Mouse (Mus musculus) retina, postnatal 1 day (tissue): ENCODE measurements around the gene Cdc42bpb.

Experiments
- DNase-seq: peaks from one replicate; pipeline ENCODE4 v3.0.0-alpha.2; 2012

The Cdc42bpb gene

DNA sequence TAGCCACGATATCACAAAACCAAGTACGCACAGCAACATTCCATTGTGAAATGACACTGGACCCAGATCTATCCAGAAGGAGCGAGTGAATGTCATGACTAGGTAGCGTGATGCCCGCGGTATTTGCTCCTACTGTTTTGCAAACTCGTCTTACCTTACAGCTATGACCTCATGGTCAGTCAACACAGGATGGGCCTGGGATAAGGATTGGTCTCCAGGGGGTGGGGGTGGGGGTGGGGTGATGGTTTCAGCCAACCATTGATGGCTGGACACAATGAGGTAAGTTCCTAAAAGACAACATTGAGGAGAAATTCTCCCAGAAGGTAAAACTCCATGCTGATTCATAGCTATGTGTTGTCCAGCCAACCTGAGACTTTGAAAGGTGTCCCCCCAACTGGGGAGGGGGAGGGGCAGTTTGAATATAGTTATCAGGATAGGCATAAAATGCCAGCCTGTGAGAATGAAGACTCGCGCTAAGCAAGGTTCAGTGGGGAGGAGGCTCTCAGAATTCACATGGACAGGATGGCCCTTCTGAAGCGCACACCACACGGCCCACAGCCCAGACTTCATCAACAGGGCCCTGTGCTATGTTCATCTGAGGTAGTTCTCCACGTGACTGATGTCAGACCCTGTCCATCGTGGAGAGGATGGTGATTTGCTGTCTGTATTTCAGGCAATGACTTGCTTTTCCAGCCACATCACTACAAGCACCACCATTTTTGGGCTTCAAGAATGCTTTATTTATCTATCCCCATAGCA lies 8.5 kb upstream of the Cdc42bpb start:
- DNase-seq, result no peak

DNA sequence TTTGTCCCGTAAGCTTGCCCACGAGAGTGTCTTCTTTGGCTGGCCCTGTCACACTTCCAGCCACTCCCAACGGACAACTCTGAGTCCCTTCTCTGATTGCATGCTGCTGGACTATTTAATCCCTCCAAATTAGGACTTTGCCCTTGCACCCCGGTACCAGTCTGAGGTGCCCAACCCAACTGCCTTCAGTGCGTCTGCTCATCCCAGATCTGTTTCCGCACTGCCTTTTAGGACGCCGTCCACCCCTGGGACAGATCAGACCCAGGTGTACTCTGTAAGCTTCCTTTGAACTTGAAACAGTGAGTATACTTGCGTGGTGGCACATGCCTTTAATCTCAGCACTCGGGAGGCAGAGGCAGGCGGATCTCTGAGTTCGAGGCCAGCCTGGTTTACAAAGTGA lies 1.3 kb upstream of the Cdc42bpb start:
- no peak for DNase-seq

DNA sequence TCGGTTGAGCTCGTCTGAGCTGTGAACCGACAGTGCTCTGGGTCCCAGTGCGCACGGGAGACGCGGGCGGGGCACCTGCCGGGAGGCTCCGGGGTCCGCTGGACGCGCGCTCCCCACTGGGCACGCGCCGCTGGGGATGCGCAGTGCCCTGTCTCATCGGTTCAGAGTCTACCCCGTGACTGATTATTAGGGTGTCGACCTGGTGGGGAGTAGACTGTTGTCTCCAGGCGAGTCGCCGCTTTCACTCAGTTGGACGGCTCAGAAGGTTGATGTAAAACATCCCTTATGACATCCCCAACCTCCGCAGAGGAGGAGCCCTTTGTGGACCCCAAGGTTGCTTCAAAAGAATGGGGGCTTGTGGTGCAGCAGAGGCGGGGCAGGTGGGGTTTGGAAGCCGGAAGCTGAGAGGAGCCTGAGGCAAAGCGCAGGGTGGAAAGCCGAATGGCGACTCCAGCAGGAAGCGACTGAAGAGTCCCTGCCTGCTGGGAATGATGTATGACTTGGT lies 520 bp upstream of the Cdc42bpb start:
- DNase-seq, result no peak

DNA sequence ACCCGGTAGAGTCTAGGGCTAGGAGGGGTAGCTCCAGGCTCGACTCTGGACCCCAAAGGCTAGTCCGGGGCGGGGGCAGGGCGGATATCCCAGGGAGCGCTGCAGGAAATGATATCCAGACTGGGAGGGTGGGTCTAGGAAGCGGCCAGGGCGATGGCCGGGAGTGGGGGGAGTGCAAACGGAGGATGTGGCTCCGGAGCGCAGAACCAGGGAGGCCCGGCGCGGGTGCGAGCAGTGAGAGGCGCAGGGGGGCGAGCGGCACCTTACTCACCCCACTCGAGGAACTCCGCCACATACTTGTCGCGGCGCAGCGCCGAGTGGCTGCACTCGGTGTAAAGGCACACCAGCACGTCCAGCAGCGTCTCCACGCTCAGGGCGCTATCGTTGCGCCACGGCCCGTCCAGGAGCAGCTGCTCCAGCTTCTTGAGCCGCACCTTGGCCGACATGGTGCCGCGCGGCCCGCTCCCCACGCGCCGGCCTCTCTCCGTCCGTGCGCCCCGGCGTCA lies 639 bp downstream of the Cdc42bpb start:
- no peak for DNase-seq

DNA sequence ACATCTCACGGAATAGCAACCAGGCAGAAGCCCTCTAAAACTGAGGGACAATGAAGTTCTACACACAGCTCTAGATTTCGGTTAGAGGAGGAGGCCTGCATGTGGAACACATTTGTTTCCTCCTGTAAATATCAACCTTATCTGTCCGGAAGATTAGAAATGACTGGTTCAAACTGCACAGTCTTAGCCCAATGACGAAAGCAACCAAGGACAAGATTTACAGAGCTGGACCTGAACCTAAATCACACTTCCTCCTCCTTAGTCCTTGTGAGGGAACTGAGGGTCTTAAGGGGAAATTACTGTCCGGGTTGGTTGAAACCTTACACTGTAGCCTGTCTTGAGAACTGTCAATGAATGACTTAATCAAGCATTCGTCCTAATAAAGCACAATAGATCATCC lies 1.5 kb downstream of the Cdc42bpb start:
- DNase-seq, result no peak

DNA sequence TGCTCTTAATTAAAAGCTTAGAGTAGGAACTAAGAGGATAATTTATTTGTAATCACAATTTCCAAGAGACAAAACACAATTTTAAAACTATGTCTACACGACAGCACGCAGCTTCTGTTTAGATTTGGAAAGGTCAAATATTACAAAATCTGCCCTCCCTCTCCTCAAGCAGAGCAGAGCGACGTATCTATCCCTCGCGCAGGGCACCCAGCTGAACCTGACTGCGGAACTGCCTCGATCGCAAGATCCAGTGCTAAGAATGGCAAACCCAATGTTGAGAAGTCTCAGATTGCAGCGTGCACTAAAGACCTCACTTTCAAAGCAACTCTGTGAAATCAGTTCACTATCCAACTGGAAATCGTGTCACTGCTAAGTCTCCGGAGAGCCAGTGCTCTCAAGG lies 2.0 kb downstream of the Cdc42bpb start:
- DNase-seq, result no peak

DNA sequence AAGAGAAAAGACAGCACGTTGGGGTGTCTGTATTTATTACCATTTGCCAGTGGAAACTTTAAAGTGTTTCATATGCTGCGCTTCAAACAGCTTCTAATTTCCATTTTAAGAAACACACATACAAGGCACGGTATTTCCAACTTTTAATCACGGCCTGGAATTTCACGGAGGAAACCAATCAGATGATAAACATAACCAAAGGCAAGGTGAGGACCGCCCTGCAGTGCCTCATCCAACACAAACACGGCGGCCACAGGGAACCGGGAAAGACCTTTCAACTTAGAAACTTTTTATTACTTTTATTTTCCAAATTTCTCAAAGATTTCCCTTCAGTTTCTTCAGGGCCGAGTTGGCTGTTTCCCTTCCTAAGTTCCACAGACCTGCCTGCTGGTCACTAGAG lies 2.8 kb downstream of the Cdc42bpb start:
- no peak for DNase-seq

DNA sequence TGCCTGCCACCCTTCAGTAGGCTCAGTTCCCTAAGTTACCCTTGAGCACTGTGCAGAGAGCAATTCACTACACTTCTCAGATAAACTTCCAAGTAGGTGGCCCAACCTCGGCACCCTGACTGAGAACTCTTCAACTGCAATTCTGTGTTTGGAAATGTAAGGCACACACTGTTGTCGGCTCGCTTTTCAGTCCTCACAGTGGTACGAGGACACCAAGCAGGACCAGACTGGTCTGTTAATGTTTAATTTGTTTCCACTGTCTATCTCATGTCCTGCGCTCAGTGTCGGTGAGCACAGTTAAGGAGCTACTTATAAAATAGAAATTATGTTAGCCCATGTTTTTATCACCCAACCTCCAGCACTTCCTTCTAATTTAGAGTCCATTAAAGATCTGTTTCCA lies 4.1 kb downstream of the Cdc42bpb start:
- no peak for DNase-seq

DNA sequence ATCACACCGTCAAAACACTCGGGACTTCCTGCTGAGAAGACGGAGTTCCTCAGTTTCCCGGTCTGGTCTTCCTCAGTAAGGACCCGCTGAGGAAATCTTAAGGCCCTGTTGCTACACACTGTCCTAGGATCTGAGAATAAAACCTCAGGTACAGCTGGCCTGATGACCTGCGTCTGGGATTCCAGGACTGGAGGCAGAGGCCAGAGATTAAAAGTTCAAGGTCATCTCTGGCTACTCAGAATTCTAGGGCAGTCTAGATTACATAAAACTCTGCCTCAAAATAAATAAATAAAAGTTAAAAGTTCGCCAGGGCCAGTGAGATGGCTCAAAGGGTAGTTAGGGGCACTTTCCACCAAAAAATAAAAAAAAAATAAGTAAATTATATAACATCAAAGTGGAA lies 5.6 kb downstream of the Cdc42bpb start:
- no peak for DNase-seq

DNA sequence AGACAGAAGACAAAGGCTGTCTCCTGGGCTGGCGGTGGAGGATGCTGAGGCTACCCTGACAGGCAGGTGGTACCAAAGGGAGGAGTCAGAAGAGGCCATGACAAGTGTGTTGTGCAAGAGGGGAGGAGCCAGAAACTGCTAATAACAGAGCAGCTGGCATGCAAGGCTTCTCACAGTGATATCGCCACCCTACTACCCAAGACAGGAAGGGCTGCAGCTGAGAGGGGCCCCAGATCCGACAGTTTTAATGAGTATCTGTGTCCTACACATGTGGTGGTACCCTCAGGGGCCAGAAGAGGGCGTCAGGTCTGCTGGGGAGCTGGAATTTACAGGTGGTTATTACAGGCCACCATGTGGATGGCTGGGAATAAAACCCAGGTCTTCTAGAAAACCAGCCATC lies 7.3 kb downstream of the Cdc42bpb start:
- peak; percentile 70 for DNase-seq

DNA sequence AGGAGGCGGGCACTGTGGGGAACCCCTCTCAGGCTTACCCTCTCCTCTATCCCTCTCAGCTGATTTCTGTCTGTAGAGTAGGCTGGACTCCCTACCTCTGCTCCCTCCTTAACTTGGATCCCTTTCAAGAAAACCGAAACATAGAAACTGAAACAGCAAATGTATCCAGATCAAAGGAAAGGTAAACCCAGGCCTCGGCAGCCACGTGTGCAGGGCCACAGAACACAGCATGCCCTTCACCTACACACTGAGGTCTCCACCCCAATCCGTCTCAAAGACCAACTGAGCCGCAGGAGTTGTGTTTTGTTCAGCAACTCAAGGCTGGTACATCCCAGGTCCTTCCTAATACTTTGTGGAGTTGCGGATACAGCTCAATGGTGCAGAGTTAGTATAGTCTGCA lies 10.5 kb downstream of the Cdc42bpb start:
- DNase-seq, result no peak

DNA sequence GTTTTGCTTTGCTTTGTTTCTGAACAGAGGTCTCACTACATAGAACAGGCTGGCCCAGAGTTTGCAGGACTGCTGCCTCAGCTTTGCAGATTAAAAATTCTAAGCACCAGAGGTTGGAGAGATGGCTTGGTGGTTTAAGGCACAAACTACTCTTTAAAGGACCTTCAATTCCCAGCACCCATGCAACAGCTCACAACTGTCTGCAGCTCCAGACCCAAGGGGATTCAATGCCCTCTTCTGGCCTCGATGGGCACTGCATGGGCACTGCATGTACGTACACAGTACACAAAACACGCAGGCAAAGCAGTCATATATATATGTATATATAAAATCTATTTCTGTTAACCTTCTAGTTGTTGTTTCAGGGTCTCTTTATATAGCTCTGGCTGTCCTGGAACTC lies 13.3 kb downstream of the Cdc42bpb start:
- DNase-seq, result no peak

DNA sequence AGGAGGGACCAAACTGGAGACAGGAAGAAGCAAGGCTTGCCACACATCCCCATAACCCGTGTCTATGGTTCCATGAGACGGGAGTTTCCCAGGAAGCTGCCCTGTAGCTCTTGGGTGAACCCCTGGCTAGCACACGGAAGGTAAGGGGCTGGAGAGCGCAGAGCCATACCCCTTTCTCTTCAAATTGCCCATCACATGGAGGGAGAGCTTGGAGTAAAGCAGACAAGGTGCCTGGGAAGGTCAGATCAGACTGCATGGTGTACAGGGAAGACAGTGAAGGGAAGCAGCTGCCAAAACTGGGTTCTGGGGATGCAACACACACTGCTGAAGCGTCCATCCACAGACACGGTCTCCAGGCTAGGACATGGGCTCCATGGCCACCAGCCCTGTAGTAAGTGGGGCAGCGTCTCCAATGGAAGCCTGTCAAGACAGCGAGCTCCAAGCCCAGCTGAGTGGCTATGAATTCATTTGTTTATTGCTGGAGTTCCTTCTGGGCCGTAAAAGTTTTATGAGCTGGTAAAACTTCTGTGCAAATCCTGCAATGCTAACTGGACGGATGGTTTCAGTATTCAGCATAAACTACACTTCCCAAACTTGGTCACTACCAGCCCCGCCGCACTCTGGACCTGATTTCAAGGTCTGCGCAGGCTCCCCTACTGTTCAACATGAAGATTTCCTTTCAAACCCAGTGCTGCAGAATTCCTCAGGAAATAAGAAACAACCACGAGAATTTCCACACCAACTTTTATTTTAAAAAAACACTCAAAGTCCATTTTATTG lies 16.0 kb downstream of the Cdc42bpb start:
- DNase-seq, result no peak

DNA sequence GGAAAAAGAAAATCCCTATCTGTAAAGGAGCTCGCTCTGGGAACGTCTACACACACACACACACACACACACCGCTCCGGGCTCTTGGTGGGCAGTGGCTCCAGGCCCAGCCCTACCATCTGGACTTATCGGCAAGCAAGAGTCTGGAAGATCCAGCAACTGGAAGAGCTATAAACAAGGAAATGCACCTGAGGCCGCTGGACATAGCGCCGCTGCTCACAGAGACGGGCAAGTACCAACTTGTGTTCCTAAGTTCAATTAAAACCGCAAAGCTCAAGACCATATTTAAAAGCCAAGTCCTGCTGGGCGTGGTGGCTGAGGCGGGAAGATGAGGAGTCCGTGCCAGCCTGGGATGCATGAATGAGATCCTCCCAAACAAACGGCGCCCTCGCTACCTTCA lies 16.8 kb downstream of the Cdc42bpb start:
- no peak for DNase-seq

DNA sequence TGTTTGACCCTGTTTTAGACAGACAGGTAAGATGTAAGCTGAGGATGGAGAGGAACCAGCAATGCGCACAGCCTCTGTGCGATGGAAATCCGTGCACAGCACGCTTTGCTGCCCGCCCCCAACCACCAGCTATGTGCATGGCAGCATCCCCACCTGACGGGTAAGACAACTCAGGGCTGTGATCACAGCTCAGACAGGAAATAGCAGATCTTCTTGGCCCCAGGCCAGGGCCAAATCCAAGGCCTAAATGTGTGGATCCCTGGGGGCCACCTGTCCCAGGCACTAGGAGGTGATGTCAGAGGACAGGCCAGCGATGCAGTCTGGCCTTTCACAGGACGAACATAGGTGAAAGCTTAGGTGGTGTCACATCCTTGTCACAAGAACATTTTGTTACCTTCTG lies 21.3 kb downstream of the Cdc42bpb start:
- no peak for DNase-seq

DNA sequence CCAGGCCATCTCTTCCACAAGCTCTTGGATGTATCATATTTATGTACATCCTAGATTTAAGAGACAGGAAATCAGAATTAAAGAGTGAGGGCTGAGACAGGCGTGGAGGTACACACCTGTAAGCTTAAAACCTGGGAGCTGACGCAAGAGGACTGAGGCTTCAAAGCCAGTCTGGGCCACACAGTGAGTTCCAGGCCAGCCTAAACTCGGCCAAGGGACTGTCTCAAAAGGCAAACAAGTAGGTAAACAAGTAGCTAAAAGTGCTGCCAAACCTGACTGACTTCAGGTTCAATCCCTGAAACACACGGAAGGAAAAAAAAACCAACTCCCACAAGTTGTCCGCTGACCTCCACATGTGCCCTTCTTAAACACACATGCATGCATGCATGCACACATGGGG lies 23.4 kb downstream of the Cdc42bpb start:
- no peak for DNase-seq

DNA sequence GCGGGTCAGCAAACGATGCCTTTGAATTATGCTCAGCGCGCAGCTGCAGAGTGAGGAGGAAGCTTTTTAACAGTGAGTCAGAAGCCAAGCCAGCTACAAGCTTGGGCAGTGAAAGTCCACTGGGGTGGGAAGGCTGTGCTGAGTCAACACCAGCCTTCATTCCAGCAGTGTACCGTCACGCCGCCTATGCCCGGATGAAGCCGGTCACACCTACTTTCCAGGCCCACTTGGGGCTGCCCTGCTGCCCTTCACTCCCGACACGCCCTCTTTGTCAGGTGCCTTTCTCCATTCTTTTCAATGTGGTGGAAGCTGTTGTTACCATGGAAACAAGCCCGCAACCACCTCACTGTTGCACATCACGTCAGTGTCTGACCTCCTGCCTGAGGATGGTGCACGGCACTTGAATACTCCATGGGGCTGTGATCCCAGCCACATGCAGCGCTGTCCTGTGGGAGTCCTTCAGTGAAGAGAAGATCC lies 24.0 kb downstream of the Cdc42bpb start:
- peak; percentile 40 for DNase-seq

DNA sequence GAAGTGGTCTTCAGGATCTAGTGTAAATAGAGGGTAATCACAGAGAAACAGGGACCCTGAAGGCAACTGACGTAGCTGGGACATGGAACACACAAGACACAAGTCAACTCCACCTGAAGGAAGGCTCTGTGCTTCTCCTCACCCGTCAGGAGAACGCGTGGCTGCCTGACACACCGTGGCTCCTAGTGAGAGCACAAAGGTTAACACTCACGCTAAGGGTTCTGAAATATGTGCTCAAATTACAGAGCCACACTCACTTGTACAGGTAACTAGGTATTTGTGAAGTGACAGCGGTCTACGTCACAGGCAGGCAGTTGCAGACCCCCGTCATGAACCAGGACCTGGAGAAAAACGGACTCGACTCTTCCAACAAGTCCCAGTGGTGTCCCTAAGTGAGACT lies 24.5 kb downstream of the Cdc42bpb start:
- no peak for DNase-seq

DNA sequence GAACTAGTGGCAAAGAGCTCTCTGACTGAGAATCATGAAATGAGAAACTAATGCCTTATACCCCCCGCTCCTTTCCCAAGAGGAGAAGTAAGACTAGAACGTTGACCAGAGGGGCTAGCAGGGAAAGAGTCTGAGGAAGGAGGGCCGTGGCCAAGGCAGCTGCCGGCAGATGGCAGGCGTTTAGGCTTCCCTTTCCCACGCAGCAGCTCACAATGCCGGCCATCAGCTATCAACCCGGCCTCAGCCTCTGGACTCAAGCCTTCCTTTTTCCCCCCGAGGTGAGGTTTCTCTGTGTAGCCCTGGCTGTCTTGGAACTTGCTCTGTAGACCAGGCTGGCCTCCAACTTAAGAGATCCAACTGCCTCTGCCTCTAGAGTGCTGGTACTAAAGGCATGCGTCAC lies 25.0 kb downstream of the Cdc42bpb start:
- DNase-seq, result no peak

DNA sequence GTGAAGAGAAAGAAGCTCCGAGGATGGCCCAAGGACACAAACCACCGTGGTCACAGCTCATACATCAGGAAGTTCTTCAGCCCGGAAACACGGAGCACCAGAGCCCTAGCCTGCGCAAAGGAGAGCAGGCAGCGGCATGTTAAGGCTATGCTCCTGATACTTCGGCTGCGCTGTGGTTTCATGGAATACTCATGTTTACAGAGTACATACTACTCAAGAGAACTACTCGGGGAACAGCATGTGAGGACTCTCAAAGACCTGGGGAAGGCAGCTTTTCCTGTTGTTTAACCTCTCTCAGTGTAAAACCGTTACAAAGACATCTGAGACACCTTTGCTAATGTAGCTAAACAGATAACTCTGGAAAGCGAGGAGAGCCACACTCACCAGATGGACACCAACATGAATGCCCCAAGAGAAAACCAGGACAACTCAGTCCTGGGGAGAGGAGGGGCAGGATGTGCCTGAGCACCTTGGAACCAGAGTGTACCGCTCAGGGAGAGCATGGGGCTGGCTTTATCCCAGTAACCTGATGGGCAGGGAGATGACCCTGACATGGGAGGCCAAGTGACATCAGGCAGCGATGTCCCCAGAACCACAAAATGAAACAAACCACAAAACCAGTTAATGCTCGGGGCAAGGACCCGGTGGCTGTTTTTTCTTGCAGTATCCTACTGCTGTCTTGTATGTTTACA lies 27.8 kb downstream of the Cdc42bpb start:
- DNase-seq, result no peak

DNA sequence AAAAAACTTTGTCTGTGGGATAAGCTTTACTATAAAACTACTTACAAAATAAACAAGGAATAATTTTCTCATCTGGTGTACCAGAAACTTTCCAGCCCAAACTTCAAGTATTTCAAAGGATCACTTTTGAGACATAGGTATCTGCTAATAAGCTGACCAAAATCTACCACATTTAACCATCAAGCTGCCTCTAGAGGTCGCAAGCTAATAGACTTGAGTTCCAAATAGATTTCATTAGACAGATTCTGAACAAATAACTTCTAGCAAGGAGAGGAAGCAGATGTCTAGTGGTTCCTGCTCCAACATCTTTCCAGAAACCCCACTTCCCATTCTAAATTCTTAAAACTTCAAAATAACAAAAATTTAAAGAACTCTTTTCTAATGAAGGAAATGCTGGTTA lies 33.6 kb downstream of the Cdc42bpb start:
- no peak for DNase-seq

DNA sequence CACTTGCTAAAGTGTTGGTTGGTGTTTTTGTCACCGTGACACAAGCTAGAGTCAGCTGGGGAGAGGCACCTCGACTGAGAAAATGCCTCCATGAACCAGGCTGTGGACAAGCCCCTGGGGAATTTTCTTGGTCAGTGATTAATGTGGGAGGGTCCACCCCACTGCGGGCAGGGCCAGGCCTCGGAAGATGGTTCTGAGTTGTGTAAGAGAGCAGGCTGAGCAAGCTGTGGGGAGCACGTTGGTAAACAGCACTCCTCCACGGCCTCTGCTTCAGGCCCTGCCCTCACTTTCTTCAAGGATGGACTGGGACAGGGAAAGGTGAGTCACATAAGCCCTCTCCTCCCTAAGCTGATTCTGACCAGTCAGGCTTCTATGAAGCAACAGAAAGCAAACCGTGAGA lies 36.8 kb downstream of the Cdc42bpb start:
- no peak for DNase-seq

DNA sequence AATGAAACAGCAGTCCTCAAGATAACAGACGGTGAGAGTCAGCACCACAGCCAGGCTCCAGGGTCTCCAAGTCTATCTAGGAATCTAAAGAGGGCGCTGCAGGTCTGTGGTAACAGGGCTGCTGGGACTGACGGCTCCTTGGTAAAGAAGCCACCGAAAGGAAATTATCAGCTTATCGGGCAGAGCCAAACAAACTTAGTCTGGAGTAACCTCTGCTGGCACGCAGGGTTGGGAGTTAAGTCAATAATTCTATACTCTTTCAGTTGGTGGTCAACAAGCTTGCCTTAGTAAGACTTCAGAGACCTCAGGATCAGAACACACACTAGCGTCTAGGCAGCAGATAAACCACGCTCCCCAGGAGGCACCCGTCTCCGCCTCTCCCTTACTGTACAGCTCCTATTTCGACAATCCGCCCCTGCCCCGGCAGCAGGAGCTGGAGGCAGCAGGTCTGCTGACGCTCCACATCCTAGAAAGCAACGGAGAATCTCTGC lies 39.6 kb downstream of the Cdc42bpb start:
- DNase-seq, result no peak
